Mouse (Mus musculus): ENCODE results near the gene Ccr1l1.
"Not testable (repeated sequence)": the region's sequence is repeated elsewhere in the genome, so short reads cannot be mapped to it uniquely, and the experiment has no call there.

DNA sequence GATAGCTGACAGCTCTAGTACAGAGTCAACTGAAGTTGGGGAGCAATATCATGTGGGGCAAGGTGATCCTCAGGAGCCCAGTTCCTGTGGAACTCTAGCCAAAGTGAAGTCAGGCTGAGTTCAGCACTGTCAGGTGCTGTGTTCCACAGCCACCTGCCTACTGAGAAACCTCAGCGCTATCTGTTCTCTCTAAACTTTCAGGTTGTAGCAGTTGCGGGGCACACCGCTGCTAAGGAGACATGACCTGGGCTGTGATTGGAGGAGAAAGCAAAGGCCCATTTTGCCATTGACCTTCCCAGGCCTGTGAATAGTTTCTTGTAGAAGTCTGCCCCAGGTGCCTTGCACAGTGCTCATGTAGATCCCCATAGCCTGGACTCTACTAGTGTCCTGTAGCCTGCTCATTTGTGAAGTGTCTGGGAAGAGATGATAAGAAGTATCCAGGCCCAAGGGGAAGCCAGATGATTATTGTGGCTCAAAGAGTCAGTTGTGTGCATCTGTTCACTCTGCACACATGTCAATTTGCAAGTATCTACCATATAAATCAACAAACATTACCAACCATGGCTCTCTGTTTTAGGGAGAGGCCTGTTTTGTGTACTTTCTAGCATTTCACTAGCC lies 2.8 kb upstream of the Ccr1l1 start:
- TF ChIP-seq MAX (IDR thresholded peaks at IDR 0.05; ENCODE audit: low read depth); POLR2A (IDR thresholded peaks at IDR 0.05; ENCODE audit: insufficient read length, low read depth); TCF12 (IDR thresholded peaks at IDR 0.05; ENCODE audit: insufficient read depth, poor library complexity, severe bottlenecking); POLR2AphosphoS2 (IDR thresholded peaks at IDR 0.05; ENCODE audit: insufficient read length, low read depth); MYOD1 (IDR thresholded peaks at IDR 0.05; ENCODE audit: control insufficient read depth in 1 of 3, insufficient read length in 2 of 3, low read depth in 2 of 3); USF1 (IDR thresholded peaks at IDR 0.05; ENCODE audit: low read depth); CEBPB (IDR thresholded peaks at IDR 0.05; ENCODE audit: insufficient read depth, poor library complexity, severe bottlenecking): not testable (repeated sequence)
